Mouse (Mus musculus) heart, embryonic 11.5 days (tissue): ENCODE results near the gene Aph1b. TPM values are rescaled to one million over a fixed set of nuclear protein-coding genes. Genes with fewer than 3 reads are reported as not detected.

Source experiments
- ATAC-seq: fragments of 200-750 bp; cut with Nextera tagmentation; replicated peaks from 2 replicates; pipeline ENCODE4 v1.8.0; 2017; ENCODE audit warnings: moderate library complexity; ENCODE audit not compliant: insufficient number of reproducible peaks, low FRiP score, low TSS enrichment
- H3K27ac ChIP-seq: fragments of 300-500 bp; sonication (generic); 2 replicates; pipeline ENCODE4 v1.5.1; 2014; ENCODE audit warnings: mild to moderate bottlenecking, low read depth, low read length
- H3K27me3 ChIP-seq: fragments of 300-500 bp; sonication (generic); 2 replicates; pipeline ENCODE4 v1.6.1; 2014; ENCODE audit warnings: mild to moderate bottlenecking, low read length, mixed read lengths; ENCODE audit not compliant: control insufficient read depth, insufficient read depth
- H3K36me3 ChIP-seq: fragments of 300-500 bp; sonication (generic); 2 replicates; pipeline ENCODE4 v1.6.1; 2014; ENCODE audit warnings: mild to moderate bottlenecking, low read length, moderate library complexity, mixed read lengths; ENCODE audit not compliant: control insufficient read depth, insufficient read depth
- H3K4me1 ChIP-seq: fragments of 300-500 bp; sonication (generic); 2 replicates; pipeline ENCODE4 v1.6.1; 2014; ENCODE audit warnings: low read length; ENCODE audit not compliant: control insufficient read depth, insufficient read depth
- H3K4me2 ChIP-seq: fragments of 300-500 bp; sonication (generic); 2 replicates; pipeline ENCODE4 v1.6.1; 2014; ENCODE audit warnings: mild to moderate bottlenecking, moderate library complexity
- H3K4me3 ChIP-seq: fragments of 300-500 bp; sonication (generic); 2 replicates; pipeline ENCODE4 v1.5.1; 2014; ENCODE audit warnings: low read depth, low read length
- H3K9ac ChIP-seq: fragments of 300-500 bp; sonication (generic); 2 replicates; pipeline ENCODE4 v1.6.1; 2014; ENCODE audit warnings: mild to moderate bottlenecking, low read depth, low read length, moderate library complexity
- H3K9me3 ChIP-seq: fragments of 300-500 bp; sonication (generic); replicated peaks from 2 replicates; pipeline ENCODE4 v1.6.1; 2016; ENCODE audit warnings: low read length; ENCODE audit not compliant: control insufficient read depth
- WGBS: fragments of 180-500 bp; shearing (Covaris S2); extraction: QIAGEN DNeasy Blood & Tissue Kit; methylation state at CpG from one replicate; pipeline ENCODE4 v1.1.7; 2014; ENCODE audit not compliant: insufficient replicate concordance; 5-methylcytosine and 5-hydroxymethylcytosine counted together
- polyA plus RNA-seq: library from polyadenylated mRNA; unstranded; fragments of >200 nt; fragmentation: Nextera tagmentation; extraction: Ambion mirVana; gene quantifications from 2 replicates; pipeline ENCODE4 v1.2.1, GENCODE M21; 2014

Aph1b gene
- polyA plus RNA-seq, 1 experiment from 2014 or later, result 8.9 TPM

GRCm38 (mm10) chr9:66735122-66735521 is 60.2 kb downstream of the Aph1b start:
- H3K27me3 ChIP-seq, result no peaks in the 10 kb centered on the region
- H3K36me3 ChIP-seq, result no peaks in the 10 kb centered on the region
- H3K4me2 ChIP-seq, result no peak overlapping the region
- no peak for ATAC-seq
- H3K27ac ChIP-seq, result no peak overlapping the region
- H3K4me1 ChIP-seq, result 0 out of 2 replicates have a peak, but pooled peaks cover 6% of the 10 kb centered on the region
- H3K9ac ChIP-seq, result no peak overlapping the region
- H3K9me3 ChIP-seq, result no peaks in the 10 kb centered on the region
- no peak overlapping the region for H3K4me3 ChIP-seq
- WGBS, result 84% methylated on average over 2 of the region's 2 CpGs

- Histone ChIP-seq H3K9me3 (no peaks in the 10 kb centered on the region), H3K9ac (no peak overlapping the region), H3K4me1 (0 out of 2 replicates have a peak, but pooled peaks cover 6% of the 10 kb centered on the region), H3K4me2 (no peak overlapping the region), H3K36me3 (no peaks in the 10 kb centered on the region), H3K4me3 (no peak overlapping the region), H3K27ac (no peak overlapping the region), H3K27me3 (no peaks in the 10 kb centered on the region)
- ATAC-seq, result no peak
- 75% methylated on average over 6 of the region's 6 CpGs for WGBS
Measured at GRCm38 (mm10) chr9:66734568-66734967, 60.7 kb downstream of the Aph1b start.

GRCm38 (mm10) chr9:66732791-66733691 is 62.2 kb downstream of the Aph1b start:
- no peaks in the 10 kb centered on the region for H3K27me3 ChIP-seq
- H3K4me2 ChIP-seq, result no peak overlapping the region
- ATAC-seq, result no peak
- no peaks in the 10 kb centered on the region for H3K9me3 ChIP-seq
- H3K4me1 ChIP-seq, result 0 out of 2 replicates have a peak, but pooled peaks cover 6% of the 10 kb centered on the region
- no peaks in the 10 kb centered on the region for H3K36me3 ChIP-seq
- no peak overlapping the region for H3K4me3 ChIP-seq
- 24% methylated on average over 15 of the region's 15 CpGs for WGBS
- no peak overlapping the region for H3K27ac ChIP-seq
- no peak overlapping the region for H3K9ac ChIP-seq

GRCm38 (mm10) chr9:66731284-66731683 is 64.0 kb downstream of the Aph1b start:
- Histone ChIP-seq H3K4me1 (0 out of 2 replicates have a peak, but pooled peaks cover 6% of the 10 kb centered on the region), H3K36me3 (no peaks in the 10 kb centered on the region), H3K4me3 (no peak overlapping the region), H3K9me3 (no peaks in the 10 kb centered on the region), H3K4me2 (no peak overlapping the region), H3K9ac (no peak overlapping the region), H3K27me3 (no peaks in the 10 kb centered on the region), H3K27ac (no peak overlapping the region)
- ATAC-seq, result no peak
- WGBS, result 45% methylated on average over 7 of the region's 7 CpGs

- H3K4me1 ChIP-seq, result 0 out of 2 replicates have a peak, but pooled peaks cover 6% of the 10 kb centered on the region
- ATAC-seq, result no peak
- H3K27me3 ChIP-seq, result no peaks in the 10 kb centered on the region
- H3K9ac ChIP-seq, result no peak overlapping the region
- no peaks in the 10 kb centered on the region for H3K9me3 ChIP-seq
- H3K27ac ChIP-seq, result no peak overlapping the region
- WGBS, result 63% methylated on average over 3 of the region's 3 CpGs
- no peaks in the 10 kb centered on the region for H3K36me3 ChIP-seq
- H3K4me3 ChIP-seq, result no peak overlapping the region
- H3K4me2 ChIP-seq, result no peak overlapping the region
Measured at GRCm38 (mm10) chr9:66730556-66730955, 64.7 kb downstream of the Aph1b start.

- Histone ChIP-seq H3K27me3 (no peaks in the 10 kb centered on the region), H3K36me3 (no peaks in the 10 kb centered on the region), H3K4me2 (no peak overlapping the region), H3K9ac (no peak overlapping the region), H3K9me3 (no peaks in the 10 kb centered on the region), H3K27ac (no peak overlapping the region), H3K4me3 (no peak overlapping the region), H3K4me1 (no peaks in the 10 kb centered on the region)
- ATAC-seq, result no peak
- WGBS, result 57% methylated on average over 7 of the region's 7 CpGs
Measured at GRCm38 (mm10) chr9:66727333-66727732, 68.0 kb downstream of the Aph1b start.

- no peak for ATAC-seq
- 76% methylated on average over 3 of the region's 3 CpGs for WGBS
- H3K27ac ChIP-seq, result no peak overlapping the region
Measured at GRCm38 (mm10) chr9:66725591-66725990, 69.7 kb downstream of the Aph1b start.

More at GRCm38 (mm10) chr9:66725591-66725990, 69.7 kb downstream of the Aph1b start:
- no peaks in the 10 kb centered on the region for H3K27me3 ChIP-seq
- H3K36me3 ChIP-seq, result no peaks in the 10 kb centered on the region
- H3K4me2 ChIP-seq, result no peak overlapping the region
- no peaks in the 10 kb centered on the region for H3K9me3 ChIP-seq
- H3K4me3 ChIP-seq, result no peak overlapping the region
- no peaks in the 10 kb centered on the region for H3K4me1 ChIP-seq
- no peak overlapping the region for H3K9ac ChIP-seq
